Comparison of ENCODE assay signal across 11 mouse cellular contexts in genomic region chr2:59529574-59530080, GRCm38 (mm10). TPM values are rescaled to one million over a fixed set of nuclear protein-coding genes. Genes with fewer than 3 reads are reported as not detected.
DNase-seq lines count a peak whose midpoint lies in the region; ATAC-seq lines count a peak whose summit lies in the region.
"Had no signal": no experiment of that assay in that cellular context is flagged by ENCODE, and none has a peak within 500 bp of the region (broad histone marks: within the 10 kb centered on the region; RNA-seq: fewer than 3 reads in every experiment).

No protein-coding gene starts in this region.

- H3K4me3 ChIP-seq in forebrain, embryonic 13.5 days, result no peak overlapping the region
- no peak overlapping the region for H3K4me3 ChIP-seq in forebrain, embryonic 12.5 days (replicated peaks)
- H3K4me3 ChIP-seq in embryonic facial prominence, embryonic 14.5 days (ENCODE audit: low read depth, low read length), result no peak overlapping the region
- no peak overlapping the region for H3K4me3 ChIP-seq in kidney, embryonic 15.5 days (replicated peaks)
- H3K4me3 ChIP-seq: lung, embryonic 15.5 days had no signal

- no peaks in the 10 kb centered on the region for H3K9me3 ChIP-seq in forebrain, embryonic 13.5 days (replicated peaks)
- no peaks in the 10 kb centered on the region for H3K9me3 ChIP-seq in forebrain, embryonic 12.5 days
- H3K9me3 ChIP-seq in embryonic facial prominence, embryonic 14.5 days (ENCODE audit: control insufficient read depth, low read length), result no peaks in the 10 kb centered on the region
- no peaks in the 10 kb centered on the region for H3K9me3 ChIP-seq in kidney, embryonic 15.5 days (replicated peaks)
- H3K9me3 ChIP-seq: lung, embryonic 15.5 days had no signal

- peaks cover 4% of the 10 kb centered on the region; the same call in 1 of the 2 replicates for H3K27me3 ChIP-seq in forebrain, embryonic 13.5 days
- no peaks in the 10 kb centered on the region for H3K27me3 ChIP-seq in forebrain, embryonic 12.5 days
- no peaks in the 10 kb centered on the region for H3K27me3 ChIP-seq in embryonic facial prominence, embryonic 14.5 days (replicated peaks; ENCODE audit: control insufficient read depth, insufficient read depth, low read length)
- no peaks in the 10 kb centered on the region for H3K27me3 ChIP-seq in kidney, embryonic 15.5 days
- H3K27me3 ChIP-seq: lung, embryonic 15.5 days had no signal

- no peaks in the 10 kb centered on the region for H3K36me3 ChIP-seq in forebrain, embryonic 13.5 days (ENCODE audit: poor library complexity, severe bottlenecking)
- H3K36me3 ChIP-seq in forebrain, embryonic 12.5 days (replicated peaks), result no peaks in the 10 kb centered on the region
- H3K36me3 ChIP-seq in embryonic facial prominence, embryonic 14.5 days (ENCODE audit: control insufficient read depth, insufficient read depth, low read length), result no peaks in the 10 kb centered on the region
- H3K36me3 ChIP-seq in kidney, embryonic 15.5 days, result no peaks in the 10 kb centered on the region
- H3K36me3 ChIP-seq: lung, embryonic 15.5 days had no signal

- no peak overlapping the region for H3K9ac ChIP-seq in forebrain, embryonic 13.5 days
- no peak overlapping the region for H3K9ac ChIP-seq in forebrain, embryonic 12.5 days
- 0 out of 2 replicates have a peak overlapping the region, but pooled peaks have one; percentile 19 for H3K9ac ChIP-seq in embryonic facial prominence, embryonic 14.5 days (ENCODE audit: low read depth, low read length)
- no peak overlapping the region for H3K9ac ChIP-seq in kidney, embryonic 15.5 days
- H3K9ac ChIP-seq: lung, embryonic 15.5 days had no signal

- H3K4me2 ChIP-seq in forebrain, embryonic 13.5 days, result no peak overlapping the region
- H3K4me2 ChIP-seq in forebrain, embryonic 12.5 days, result no peak overlapping the region
- H3K4me2 ChIP-seq in embryonic facial prominence, embryonic 14.5 days (ENCODE audit: low read depth, low read length), result peak overlapping the region; percentile 6; the same call in 1 of the 2 replicates
- no peak overlapping the region for H3K4me2 ChIP-seq in kidney, embryonic 15.5 days
- H3K4me2 ChIP-seq: lung, embryonic 15.5 days had no signal

- peak; percentile 38; the same call in 1 of the 2 replicates for ATAC-seq in forebrain, embryonic 13.5 days
- ATAC-seq in forebrain, embryonic 12.5 days (ENCODE audit: low FRiP score), result no peak
- no peak for ATAC-seq in embryonic facial prominence, embryonic 14.5 days (ENCODE audit: low read depth)
- ATAC-seq in kidney, embryonic 15.5 days (replicated peaks; ENCODE audit: low FRiP score), result peak; percentile 66

- peak; percentile 46 for DNase-seq in embryonic facial prominence, embryonic 14.5 days (ENCODE audit: low spot score)
- DNase-seq in neural tube, embryonic 10.5 days (ENCODE audit: extremely low spot score, low spot score), result peak; percentile 47
- DNase-seq in urinary bladder, adult 2 months (ENCODE audit: low spot score), result no peak
- no peak for DNase-seq in B cell, adult 2 months
- no peak for DNase-seq in heart, adult 18-20 months
- DNase-seq: thymus, postnatal 25 days had no signal

- H3K4me1 ChIP-seq in forebrain, embryonic 13.5 days, result peaks cover 9% of the 10 kb centered on the region
- H3K4me1 ChIP-seq in forebrain, embryonic 12.5 days, result peaks cover 10% of the 10 kb centered on the region
- H3K4me1 ChIP-seq in embryonic facial prominence, embryonic 14.5 days (ENCODE audit: control insufficient read depth, insufficient read depth, low read length), result peaks cover 19% of the 10 kb centered on the region
- H3K4me1 ChIP-seq in kidney, embryonic 15.5 days, result peaks cover 48% of the 10 kb centered on the region

- no peak overlapping the region for H3K27ac ChIP-seq in forebrain, embryonic 13.5 days
- no peak overlapping the region for H3K27ac ChIP-seq in forebrain, embryonic 12.5 days
- H3K27ac ChIP-seq in embryonic facial prominence, embryonic 14.5 days (replicated peaks; ENCODE audit: low read depth, low read length), result peak overlapping the region; percentile 28; the same call in 1 of the 2 replicates
- H3K27ac ChIP-seq in kidney, embryonic 15.5 days, result peak overlapping the region; percentile 74
- H3K27ac ChIP-seq: lung, embryonic 15.5 days had no signal

- 31% methylated on average over 17 of the region's 17 CpGs for WGBS in forebrain, embryonic 13.5 days
- WGBS in forebrain, embryonic 12.5 days, result 32% methylated on average over 17 of the region's 17 CpGs
- WGBS in embryonic facial prominence, embryonic 14.5 days, result 41% methylated on average over 17 of the region's 17 CpGs
- 39% methylated on average over 17 of the region's 17 CpGs for WGBS in kidney, embryonic 15.5 days

RNA-seq across cellular contexts. Expression of gene Dapl1, which starts 45.2 kb away (rescaled TPM):
- polyA plus RNA-seq in forebrain, embryonic 13.5 days (2015; fragmentation: Nextera tagmentation; extraction: Ambion mirVana), result 0.45 TPM in 1 of 2 replicates, not detected in the other
- 0.61 and 0.77 TPM in 2 replicates for polyA plus RNA-seq in forebrain, embryonic 12.5 days (2016; fragmentation: Nextera tagmentation; extraction: Ambion mirVana)
- 16.6 and 17.0 TPM in 2 replicates for polyA plus RNA-seq in embryonic facial prominence, embryonic 14.5 days (2014; fragmentation: Nextera tagmentation; extraction: Ambion mirVana)
- 6.4 and 6.9 TPM in 2 replicates for polyA plus RNA-seq in kidney, embryonic 15.5 days (2015; fragmentation: Nextera tagmentation; extraction: Ambion mirVana)
- 3.0 and 5.8 TPM in 2 replicates for polyA plus RNA-seq in urinary bladder, adult 2 months (2012; rRNA removed)
- 1 to 10 TPM in 1 of 2 experiments, not detected in 1; 1.3 TPM for total RNA-seq in heart, adult 18-20 months (2021)
- total RNA-seq: heart, postnatal 10 days had no signal

Comparison
In these comparisons a context has a peak if more than half of its experiments do, and no peak if none do; other contexts are left out.
1. ATAC-seq: peak in forebrain, embryonic 13.5 days (single experiment) and kidney, embryonic 15.5 days (single experiment); none in forebrain, embryonic 12.5 days (single experiment) and embryonic facial prominence, embryonic 14.5 days (single experiment).
2. H3K27ac ChIP-seq: peak in embryonic facial prominence, embryonic 14.5 days (single experiment) and kidney, embryonic 15.5 days (single experiment); none in forebrain, embryonic 13.5 days (single experiment) and forebrain, embryonic 12.5 days (single experiment).
3. DNase-seq: peak in embryonic facial prominence, embryonic 14.5 days (single experiment) and neural tube, embryonic 10.5 days (single experiment); none in urinary bladder, adult 2 months (single experiment), B cell, adult 2 months (0 of 2) and heart, adult 18-20 months (0 of 2).